Mouse (Mus musculus): Measurements from ENCODE around the gene Prrx2. TPM values are rescaled to one million over a fixed set of nuclear protein-coding genes. Genes with fewer than 3 reads are reported as not detected.

Prrx2 gene
- total RNA-seq, 2 experiments from 2014 or later = 2.9 to 5.0 TPM

GRCm38 (mm10) chr2:30822460-30822859 is 12.3 kb upstream of the Prrx2 start:
- DNase-seq (ENCODE audit: low spot score in 2 of 2) = no peak

GRCm38 (mm10) chr2:30823385-30824153 is 11.2 kb upstream of the Prrx2 start:
- peak in 1 of 2 experiments; percentile 50 for DNase-seq (ENCODE audit: low spot score in 2 of 2)

- peak in 1 of 2 experiments; percentile 52 for DNase-seq (ENCODE audit: low spot score in 2 of 2)
Measured at GRCm38 (mm10) chr2:30826825-30827748, 7.7 kb upstream of the Prrx2 start.

- peak; percentile 95 to 98 for DNase-seq (ENCODE audit: low spot score in 2 of 2)
Measured at GRCm38 (mm10) chr2:30827749-30828475, 6.9 kb upstream of the Prrx2 start.

GRCm38 (mm10) chr2:30829315-30829714 is 5.5 kb upstream of the Prrx2 start:
- DNase-seq (ENCODE audit: low spot score in 2 of 2) = no peak

- DNase-seq (ENCODE audit: low spot score in 2 of 2) = no peak
Measured at GRCm38 (mm10) chr2:30830283-30830795, 4.4 kb upstream of the Prrx2 start, which contains the start of gene Asb6. Gene Asb6 (minus strand): TSS chr2:30830333.

GRCm38 (mm10) chr2:30833644-30834043 is 1.1 kb upstream of the Prrx2 start:
- DNase-seq (ENCODE audit: low spot score in 2 of 2) = no peak

GRCm38 (mm10) chr2:30836238-30836990 is 1.6 kb downstream of the Prrx2 start:
- DNase-seq (ENCODE audit: low spot score in 2 of 2) = no peak

GRCm38 (mm10) chr2:30842615-30843014 is 7.8 kb downstream of the Prrx2 start:
- no peak for DNase-seq (ENCODE audit: low spot score in 2 of 2)

- no peak for DNase-seq (ENCODE audit: low spot score in 2 of 2)
Measured at GRCm38 (mm10) chr2:30845152-30846070, 10.6 kb downstream of the Prrx2 start.

- no peak for DNase-seq (ENCODE audit: low spot score in 2 of 2)
Measured at GRCm38 (mm10) chr2:30846236-30846635, 11.5 kb downstream of the Prrx2 start.

- no peak for DNase-seq (ENCODE audit: low spot score in 2 of 2)
Measured at GRCm38 (mm10) chr2:30846723-30847122, 12.0 kb downstream of the Prrx2 start.

GRCm38 (mm10) chr2:30848184-30848583 is 13.4 kb downstream of the Prrx2 start:
- DNase-seq (ENCODE audit: low spot score in 2 of 2) = no peak

- no peak for DNase-seq (ENCODE audit: low spot score in 2 of 2)
Measured at GRCm38 (mm10) chr2:30850581-30850980, 15.8 kb downstream of the Prrx2 start.

GRCm38 (mm10) chr2:30852771-30853313 is 18.1 kb downstream of the Prrx2 start:
- no peak for DNase-seq (ENCODE audit: low spot score in 2 of 2)

GRCm38 (mm10) chr2:30857076-30857475 is 22.3 kb downstream of the Prrx2 start:
- no peak for DNase-seq (ENCODE audit: low spot score in 2 of 2)

GRCm38 (mm10) chr2:30859782-30860181 is 25.0 kb downstream of the Prrx2 start:
- DNase-seq (ENCODE audit: low spot score in 2 of 2) = no peak

- no peak for DNase-seq (ENCODE audit: low spot score in 2 of 2)
Measured at GRCm38 (mm10) chr2:30862081-30862480, 27.3 kb downstream of the Prrx2 start.

GRCm38 (mm10) chr2:30863574-30863973 is 28.8 kb downstream of the Prrx2 start:
- no peak for DNase-seq (ENCODE audit: low spot score in 2 of 2)
